Mouse (Mus musculus) megakaryocyte, adult 5-6 weeks (primary cell): ENCODE results near the gene Tnfsf12. TPM values are rescaled to one million over a fixed set of nuclear protein-coding genes. Genes with fewer than 3 reads are reported as not detected.
"Not testable (repeated sequence)": the region's sequence is repeated elsewhere in the genome, so short reads cannot be mapped to it uniquely, and the experiment has no call there.

Experiments used
- ATAC-seq: 2 replicates; pipeline ENCODE4 v1.8.0; 2016; ENCODE audit warnings: mild to moderate bottlenecking, inconsistent platforms; ENCODE audit not compliant: poor library complexity, severe bottlenecking
- total RNA-seq, 2 experiments: library from RNA; stranded (forward) in 1 of 2; stranded (reverse) in 1 of 2; fragments of 153-499, 151-499 nt in 1 of 2; fragments of 221-1000, 200-1000 nt in 1 of 2; gene quantifications; 2 replicates each; pipeline versions ENCODE4 v1.2.3 to v1.2.4; 2015 to 2017

Gene Tnfsf12
- total RNA-seq (2015) (25.5 and 25.9 TPM in 2 replicates), total RNA-seq (2017) (3.2 and 4.9 TPM in 2 replicates)

DNA sequence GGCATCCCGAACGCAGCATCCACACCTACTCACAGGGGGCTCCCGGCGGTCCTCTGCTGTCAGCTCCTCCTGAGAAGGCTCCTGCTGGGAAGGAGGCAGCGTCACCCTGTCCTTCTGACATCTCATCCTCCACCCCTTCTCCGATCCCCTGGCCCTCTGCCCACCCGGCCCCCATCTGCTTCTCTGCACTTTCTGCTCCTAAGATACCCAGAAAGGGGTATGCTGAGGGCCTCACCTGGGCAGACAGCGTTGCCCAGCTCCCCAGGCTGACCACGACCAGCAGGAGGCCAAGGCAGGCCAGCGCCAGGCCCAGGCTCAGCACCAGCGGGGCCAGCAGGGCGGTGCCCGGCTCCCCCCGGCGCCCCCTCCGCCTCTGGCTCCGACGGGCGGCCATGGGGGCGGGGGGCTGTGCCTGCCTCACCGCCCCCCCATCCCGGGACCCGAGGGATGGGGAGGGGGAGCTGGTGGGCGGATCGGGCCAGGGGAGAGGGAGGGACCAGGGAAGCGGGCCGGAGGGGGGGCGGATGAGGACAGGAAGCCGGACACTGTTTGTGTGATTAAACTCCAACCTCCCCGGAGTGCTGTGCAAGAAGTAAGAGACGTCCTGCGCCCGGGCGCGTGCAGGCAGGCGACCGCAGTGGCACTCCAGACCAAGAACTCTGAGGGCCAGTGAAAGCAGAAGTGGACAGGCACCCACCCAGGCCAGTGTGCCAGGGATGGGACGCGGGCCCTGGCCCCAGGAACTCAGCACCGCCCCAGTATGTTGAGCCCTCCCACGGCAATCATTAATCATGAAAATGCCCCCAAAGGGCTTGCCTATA, at the start of gene Tnfsf12, which contains the start of gene Tnfsfm13:
Tnfsf12 (minus strand) TSS at position 489 of the 821 bp plus-strand sequence.
Tnfsfm13 (minus strand) TSS at position 738 of the 821 bp plus-strand sequence.
- peak; percentile 94 for ATAC-seq

DNA sequence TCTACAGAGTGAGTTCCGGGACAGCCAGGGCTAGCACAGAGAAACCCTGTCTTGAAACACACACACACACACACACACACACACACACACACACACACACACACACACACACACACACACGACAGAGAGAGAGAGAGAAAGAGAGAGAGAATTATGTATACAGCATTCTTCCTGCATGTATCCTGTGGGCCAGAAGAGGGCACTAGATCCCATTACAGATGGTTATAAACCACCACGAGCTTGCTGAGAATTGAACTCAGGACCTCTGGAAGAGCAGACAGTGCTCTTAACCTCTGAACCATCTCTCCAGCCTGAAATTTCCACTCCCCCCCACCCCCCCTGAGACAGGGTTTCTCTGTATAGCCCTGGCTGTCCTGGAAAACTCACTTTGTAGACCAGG, 35.8 kb upstream of the Tnfsf12 start:
- ATAC-seq = not testable (repeated sequence)

DNA sequence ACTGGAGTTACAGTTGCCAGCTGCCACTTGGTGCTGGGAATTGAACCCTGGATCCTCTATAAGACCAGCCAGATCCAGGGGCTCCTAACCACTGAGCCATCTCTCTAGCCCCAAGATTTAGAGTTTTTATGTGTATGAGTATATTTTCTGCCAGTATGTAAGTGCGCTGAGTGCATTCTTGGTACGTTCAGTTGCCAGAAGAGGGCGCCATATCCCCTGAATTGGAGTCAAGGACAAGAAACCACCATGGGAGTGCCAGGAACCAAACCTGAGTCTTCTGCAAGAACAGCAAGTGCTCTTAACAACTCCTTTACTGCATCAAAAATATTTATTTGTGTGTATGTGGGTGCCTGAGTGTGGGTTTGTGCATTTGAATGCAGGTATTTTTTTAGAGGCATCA, 33.4 kb upstream of the Tnfsf12 start:
- peak; percentile 52 for ATAC-seq

GRCm38 (mm10) chr11:69725951-69726350, 30.3 kb upstream of the Tnfsf12 start:
- no peak for ATAC-seq

DNA sequence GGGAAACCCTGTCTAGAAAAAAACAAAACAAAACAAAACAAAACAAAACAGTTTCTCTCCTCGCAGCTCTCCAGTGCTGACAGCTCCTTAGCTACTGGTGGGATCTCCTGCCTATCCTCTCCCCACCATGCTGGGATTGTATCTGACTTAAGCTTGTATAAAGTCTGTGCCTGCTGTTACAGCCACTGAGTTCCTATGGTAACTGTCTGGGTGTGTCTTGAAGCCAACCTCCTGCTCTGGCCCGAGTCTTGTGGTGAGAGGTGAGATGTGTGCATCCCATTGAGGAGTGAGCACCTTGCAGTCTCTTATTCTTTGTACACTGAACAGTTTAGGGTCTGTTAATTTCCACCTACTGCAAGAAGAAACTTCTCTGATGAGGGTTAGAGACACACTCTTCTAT, 27.4 kb upstream of the Tnfsf12 start:
- ATAC-seq = no peak

DNA sequence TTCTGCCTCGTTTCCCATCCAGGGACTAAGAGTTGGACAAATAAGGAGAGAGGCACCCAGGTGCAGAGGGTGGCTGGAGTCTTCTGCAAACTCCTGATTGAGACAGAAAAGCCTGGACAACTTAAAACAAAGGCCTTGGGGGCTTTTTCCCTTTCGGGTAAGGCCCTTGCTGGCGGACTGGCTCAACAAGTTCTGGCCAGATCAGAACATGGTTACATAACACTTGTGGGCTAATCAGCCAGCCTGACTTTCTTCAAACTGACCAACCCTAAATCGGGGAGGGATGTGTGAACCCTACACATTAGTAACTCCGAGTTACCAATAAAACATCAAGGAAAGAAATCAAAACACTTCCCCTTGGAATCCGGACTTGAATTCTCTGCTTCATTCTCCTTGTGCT, 25.2 kb upstream of the Tnfsf12 start:
- ATAC-seq = no peak

- no peak for ATAC-seq
Observed at GRCm38 (mm10) chr11:69719423-69719822, 23.8 kb upstream of the Tnfsf12 start.

GRCm38 (mm10) chr11:69718661-69719060, 23.0 kb upstream of the Tnfsf12 start:
- ATAC-seq = no peak

DNA sequence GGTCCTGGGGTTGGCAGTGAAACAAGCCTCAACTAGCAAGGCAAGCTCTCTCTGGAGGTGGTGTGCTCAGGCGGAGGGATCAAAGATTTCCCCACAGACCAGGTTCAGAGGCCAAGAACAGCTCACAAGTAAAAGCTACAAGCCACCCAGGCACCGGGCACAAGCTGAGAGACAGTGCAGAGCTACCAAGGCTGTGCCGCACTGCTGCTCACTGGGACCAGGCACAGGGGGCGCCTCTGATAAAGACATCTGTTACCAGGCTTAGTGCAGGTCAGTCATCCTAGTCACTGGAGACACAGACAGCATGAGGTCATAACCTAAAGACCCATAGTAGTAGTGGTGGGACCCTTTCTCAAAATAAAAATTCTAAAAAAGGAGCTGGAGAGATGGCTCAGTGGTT, 21.3 kb upstream of the Tnfsf12 start:
- no peak for ATAC-seq

- ATAC-seq = no peak
Observed at GRCm38 (mm10) chr11:69715929-69716328, 20.3 kb upstream of the Tnfsf12 start.

GRCm38 (mm10) chr11:69715482-69715881, 19.8 kb upstream of the Tnfsf12 start:
- no peak for ATAC-seq

DNA sequence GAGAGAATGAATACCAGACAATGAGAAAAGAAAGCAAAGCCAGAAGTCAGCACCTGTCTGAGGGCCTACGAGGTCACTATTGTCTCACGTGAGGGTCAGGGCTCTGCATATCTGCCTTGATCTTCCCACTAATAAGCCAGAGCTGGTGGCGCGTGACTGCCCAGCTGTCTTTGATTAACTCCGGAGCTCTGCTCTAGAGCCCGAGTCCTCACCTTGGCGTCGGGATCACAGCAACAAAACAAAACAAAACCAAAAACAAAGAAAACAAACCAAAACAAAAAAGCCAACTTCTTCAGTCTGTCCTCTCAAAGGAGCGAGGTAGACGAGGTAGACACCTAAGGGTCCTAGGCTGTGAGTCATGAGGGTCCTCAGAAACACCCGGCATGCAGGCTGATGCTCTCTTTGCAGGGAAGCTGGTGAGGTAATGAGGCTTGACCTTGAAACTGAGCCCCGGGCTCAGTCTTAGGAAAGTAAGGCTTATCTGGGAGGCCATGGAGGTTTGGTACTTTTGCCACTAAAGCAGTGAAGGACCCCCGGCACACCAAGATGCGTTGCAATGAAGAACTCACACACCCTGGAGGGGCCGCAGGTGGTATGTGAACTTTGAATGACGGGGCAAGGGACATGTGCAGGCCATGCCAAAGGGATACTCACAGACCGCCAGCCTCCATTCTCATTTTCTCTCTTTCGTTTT, 19.1 kb upstream of the Tnfsf12 start:
- no peak for ATAC-seq

DNA sequence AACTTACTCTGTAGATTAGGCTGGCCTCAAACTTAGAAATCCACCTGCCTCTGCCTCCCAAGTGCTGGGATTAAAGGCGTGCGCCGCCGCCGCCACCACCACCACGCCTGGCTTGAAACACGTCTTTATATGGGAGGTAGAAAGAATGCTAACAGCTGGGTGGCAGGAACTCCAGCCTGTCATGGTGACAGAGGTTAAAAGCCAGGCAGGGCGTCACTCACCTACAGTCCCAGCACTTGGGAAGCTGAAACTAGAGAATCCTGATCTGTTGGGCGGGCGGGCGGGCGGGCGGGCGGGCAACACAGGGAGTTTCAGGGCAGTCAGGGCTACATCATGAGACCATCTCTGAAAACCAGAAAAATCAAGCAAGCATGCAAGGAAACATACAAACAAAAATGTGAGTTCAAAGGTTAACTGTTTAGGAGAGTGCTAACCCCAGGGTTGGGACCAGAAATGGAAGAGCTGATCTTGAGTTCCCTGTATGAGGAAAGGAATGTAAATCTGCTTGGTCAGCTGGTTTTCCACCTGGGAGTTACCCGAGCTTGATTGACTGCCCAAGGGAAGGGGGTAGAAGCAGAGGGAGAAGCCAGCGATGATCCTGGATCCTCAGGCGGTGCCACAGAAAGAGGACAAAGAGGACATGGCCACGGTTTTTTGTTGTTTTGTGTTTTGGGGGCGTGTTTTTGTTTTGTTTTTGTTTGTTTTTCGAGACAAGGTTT, 17.5 kb upstream of the Tnfsf12 start:
- ATAC-seq = no peak

DNA sequence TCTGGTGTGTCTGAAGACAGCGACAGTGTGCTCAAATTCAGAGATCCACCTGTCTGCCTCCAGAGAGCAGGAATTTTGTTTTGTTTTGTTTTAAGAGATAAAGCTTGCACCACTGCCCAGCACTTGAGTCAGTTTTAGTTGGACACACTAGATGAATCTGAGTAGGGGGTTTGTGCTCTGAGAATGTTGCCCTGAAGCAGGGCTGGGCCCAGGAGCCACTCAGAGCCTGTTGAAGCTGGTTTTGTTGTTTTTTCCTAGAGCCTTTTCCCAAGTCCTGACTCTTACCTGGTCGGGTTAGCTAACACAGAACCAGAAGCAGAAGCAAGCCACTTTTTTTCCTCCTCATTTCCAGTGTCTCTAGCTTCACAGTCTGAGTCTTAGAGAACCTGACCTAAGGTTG, 15.4 kb upstream of the Tnfsf12 start:
- ATAC-seq = no peak

GRCm38 (mm10) chr11:69710470-69710869, 14.8 kb upstream of the Tnfsf12 start:
- ATAC-seq = no peak

DNA sequence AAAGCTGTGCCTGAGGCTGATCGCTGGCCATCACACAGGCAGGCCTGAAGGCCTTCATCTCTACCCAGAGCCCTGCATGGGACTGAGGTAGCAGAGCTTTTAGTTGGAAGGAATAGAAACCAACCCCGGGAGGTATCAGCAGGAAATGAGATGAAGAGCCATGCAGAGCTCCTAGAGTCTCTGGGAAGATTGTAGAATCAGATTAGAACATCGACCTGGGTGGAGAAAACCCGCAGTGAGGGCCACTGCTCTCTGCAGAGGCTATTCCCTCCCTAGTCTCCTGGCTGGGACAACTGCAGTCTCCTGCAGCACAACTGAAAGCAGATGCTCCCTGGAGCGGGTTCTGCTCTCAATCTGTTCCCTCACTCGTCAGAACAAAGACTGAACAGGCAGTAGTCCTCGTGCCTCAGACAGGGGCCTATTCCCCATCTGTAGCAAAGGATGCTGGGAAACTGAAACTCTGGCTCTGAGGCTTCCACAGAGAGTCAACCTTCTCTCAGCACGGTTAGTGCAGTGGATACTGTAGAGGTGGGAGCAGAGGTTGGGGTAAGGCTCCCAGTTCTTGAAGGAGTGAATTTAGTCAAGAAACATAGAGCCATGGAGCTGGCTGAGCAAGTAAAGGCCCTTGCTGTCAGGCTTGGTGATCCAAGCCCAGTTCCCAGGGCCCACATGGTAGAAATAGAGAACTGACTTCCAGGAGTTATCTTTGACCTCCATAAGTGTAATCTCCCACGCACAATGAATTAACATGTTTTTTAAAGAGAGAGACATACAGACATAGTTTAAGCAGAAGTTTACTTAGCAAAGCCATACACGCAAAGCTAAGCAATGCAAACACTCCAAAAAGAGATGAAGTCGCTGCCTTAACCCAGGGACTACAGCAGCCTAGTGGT, 14.2 kb upstream of the Tnfsf12 start:
- ATAC-seq = no peak

DNA sequence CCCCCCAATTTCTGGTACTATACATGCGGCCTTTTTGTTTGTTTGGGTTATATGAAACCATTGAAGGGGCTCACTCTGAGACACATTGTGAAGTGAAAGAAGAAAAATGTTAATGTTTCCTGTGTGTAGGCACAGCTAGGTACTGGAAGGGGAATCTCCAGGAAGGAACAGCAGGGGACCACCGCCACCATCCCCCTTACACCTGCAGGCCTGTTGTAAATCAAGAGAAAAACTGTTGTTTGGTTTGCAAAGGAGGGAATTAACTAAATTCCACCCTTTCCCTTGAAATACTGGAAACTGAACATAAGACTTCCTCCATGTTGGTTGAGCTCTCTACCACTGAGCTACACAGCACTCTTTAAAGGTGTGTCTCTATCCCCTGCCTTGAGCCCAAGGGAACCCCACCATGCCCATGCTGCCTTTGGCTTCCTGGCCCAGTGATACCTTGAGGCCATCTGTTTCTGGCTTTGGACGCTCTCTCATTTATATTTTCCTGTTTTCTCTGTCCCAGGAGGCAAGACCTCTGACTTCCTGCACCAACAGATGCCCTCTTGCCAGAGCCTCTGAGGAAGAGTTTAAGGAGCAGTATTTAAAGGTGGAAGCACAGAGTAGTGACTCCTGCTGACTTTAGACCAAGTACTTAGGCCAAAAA, 13.1 kb upstream of the Tnfsf12 start:
- ATAC-seq = no peak

GRCm38 (mm10) chr11:69707873-69708381, 12.3 kb upstream of the Tnfsf12 start:
- ATAC-seq = no peak

- ATAC-seq = no peak
Observed at GRCm38 (mm10) chr11:69707480-69707847, 11.8 kb upstream of the Tnfsf12 start.
